Mouse (Mus musculus): Measurements from ENCODE around the gene Mbd5.
A peak's percentile ranks its signal among the peaks of the same experiment; 100 is the strongest.

Mbd5 gene

GRCm38 (mm10) chr2:48948841-48949584 is at the start of gene Mbd5:
Gene Mbd5, plus strand, starts transcription at chr2:48949508.
- DNase-seq (ENCODE audit: low read depth, low spot score) = peak; percentile 100

GRCm38 (mm10) chr2:48908866-48909265 is 40.4 kb upstream of the Mbd5 start:
- peak; percentile 70 for DNase-seq (ENCODE audit: low read depth, low spot score)

GRCm38 (mm10) chr2:48914185-48914584 is 35.1 kb upstream of the Mbd5 start:
- DNase-seq (ENCODE audit: low read depth, low spot score) = no peak

- DNase-seq (ENCODE audit: low read depth, low spot score) = no peak
Observed at GRCm38 (mm10) chr2:48915832-48916231, 33.5 kb upstream of the Mbd5 start.

- no peak for DNase-seq (ENCODE audit: low read depth, low spot score)
Observed at GRCm38 (mm10) chr2:48935058-48935457, 14.2 kb upstream of the Mbd5 start.

- no peak for DNase-seq (ENCODE audit: low read depth, low spot score)
Observed at GRCm38 (mm10) chr2:48947761-48948160, 1.5 kb upstream of the Mbd5 start.

GRCm38 (mm10) chr2:48949743-48950251 is 489 bp downstream of the Mbd5 start:
- peak; percentile 65 for DNase-seq (ENCODE audit: low read depth, low spot score)

- no peak for DNase-seq (ENCODE audit: low read depth, low spot score)
Observed at GRCm38 (mm10) chr2:48950252-48950315, 776 bp downstream of the Mbd5 start, which contains the start of gene Orc4. Gene Orc4, minus strand, starts transcription at chr2:48950277.

GRCm38 (mm10) chr2:48950316-48950880 is 1.1 kb downstream of the Mbd5 start:
- peak; percentile 24 for DNase-seq (ENCODE audit: low read depth, low spot score)

- DNase-seq (ENCODE audit: low read depth, low spot score) = peak; percentile 6
Observed at GRCm38 (mm10) chr2:48956591-48956990, 7.3 kb downstream of the Mbd5 start.

GRCm38 (mm10) chr2:48978920-48979319 is 29.6 kb downstream of the Mbd5 start:
- no peak for DNase-seq (ENCODE audit: low read depth, low spot score)

- no peak for DNase-seq (ENCODE audit: low read depth, low spot score)
Observed at GRCm38 (mm10) chr2:48990322-48990721, 41.0 kb downstream of the Mbd5 start.

GRCm38 (mm10) chr2:49040481-49040880 is 91.2 kb downstream of the Mbd5 start:
- peak; percentile 10 for DNase-seq (ENCODE audit: low read depth, low spot score)

- no peak for DNase-seq (ENCODE audit: low read depth, low spot score)
Observed at GRCm38 (mm10) chr2:49050030-49050429, 100.7 kb downstream of the Mbd5 start.

GRCm38 (mm10) chr2:49067886-49068285 is 118.6 kb downstream of the Mbd5 start:
- DNase-seq (ENCODE audit: low read depth, low spot score) = no peak

GRCm38 (mm10) chr2:49084966-49085365 is 135.7 kb downstream of the Mbd5 start:
- DNase-seq (ENCODE audit: low read depth, low spot score) = no peak

- no peak for DNase-seq (ENCODE audit: low read depth, low spot score)
Observed at GRCm38 (mm10) chr2:49090771-49091170, 141.5 kb downstream of the Mbd5 start.

GRCm38 (mm10) chr2:49096765-49097164 is 147.5 kb downstream of the Mbd5 start:
- DNase-seq (ENCODE audit: low read depth, low spot score) = peak; percentile 33

GRCm38 (mm10) chr2:49108906-49109305 is 159.6 kb downstream of the Mbd5 start:
- no peak for DNase-seq (ENCODE audit: low read depth, low spot score)

- DNase-seq (ENCODE audit: low read depth, low spot score) = peak; percentile 50
Observed at GRCm38 (mm10) chr2:49119875-49120274, 170.6 kb downstream of the Mbd5 start.

- DNase-seq (ENCODE audit: low read depth, low spot score) = no peak
Observed at GRCm38 (mm10) chr2:49121603-49122002, 172.3 kb downstream of the Mbd5 start.

- DNase-seq (ENCODE audit: low read depth, low spot score) = peak; percentile 20
Observed at GRCm38 (mm10) chr2:49142186-49142585, 192.9 kb downstream of the Mbd5 start.

GRCm38 (mm10) chr2:49153649-49154048 is 204.3 kb downstream of the Mbd5 start:
- no peak for DNase-seq (ENCODE audit: low read depth, low spot score)

All from brain, adult 2 months (tissue).